In the genomic region with DNA sequence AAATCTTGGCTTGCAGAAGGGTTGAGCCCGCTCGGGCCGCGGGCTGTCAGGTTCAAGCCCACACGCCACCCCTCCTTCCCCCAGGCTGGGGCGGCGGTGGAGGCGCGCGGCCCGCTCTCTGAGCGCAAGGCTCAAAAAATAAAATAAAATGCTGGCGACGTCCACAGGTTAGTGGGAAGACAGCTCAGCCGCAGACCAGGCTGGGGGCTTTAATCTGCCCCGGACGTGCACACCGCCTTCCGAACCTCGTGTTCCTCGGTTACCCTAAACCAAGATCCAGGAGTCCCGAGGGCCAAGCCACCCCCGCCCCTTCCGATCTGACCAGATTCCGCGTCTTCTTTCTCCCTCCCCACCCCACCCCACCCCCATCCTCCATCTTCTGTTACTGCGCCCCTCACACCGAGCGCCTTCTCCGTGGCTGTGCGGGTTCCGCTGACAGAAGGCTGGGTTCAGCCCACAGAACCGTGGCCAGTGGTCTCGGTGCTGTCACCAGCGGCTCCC, we compare ENCODE assay signal across 7 mouse cellular contexts. TPM values are rescaled to one million over a fixed set of nuclear protein-coding genes. Genes with fewer than 3 reads are reported as not detected.
DNase-seq lines count a peak whose midpoint lies in the region; ATAC-seq and TF ChIP-seq lines count a peak whose summit lies in the region.

No protein-coding gene starts in this region.

- peak; percentile 72 for DNase-seq in lung, embryonic 14.5 days
- DNase-seq in lung, postnatal 14 days: no peak
- DNase-seq in layer of hippocampus, postnatal 36 days: peak; percentile 34 to 39
- DNase-seq in midbrain, embryonic 11.5 days (ENCODE audit: low spot score, missing footprints): peak; percentile 96

- no peak for TF ChIP-seq CTCF in lung, embryonic 14.5 days (IDR thresholded peaks at IDR 0.05; ENCODE audit: low read depth)

- H3K27me3 ChIP-seq in lung, embryonic 14.5 days (ENCODE audit: insufficient read depth, low read length): no peaks in the 10 kb centered on the region
- H3K27me3 ChIP-seq in heart, embryonic 13.5 days (replicated peaks): 0 out of 2 replicates have a peak, but pooled peaks cover 4% of the 10 kb centered on the region
- H3K27me3 ChIP-seq in midbrain, embryonic 11.5 days (ENCODE audit: control insufficient read depth, insufficient read depth, low read length): no peaks in the 10 kb centered on the region
- H3K27me3 ChIP-seq in stomach, embryonic 16.5 days (ENCODE audit: control insufficient read depth, insufficient read depth, low read length): no peaks in the 10 kb centered on the region

- peak overlapping the region; percentile 79 for H3K4me3 ChIP-seq in lung, embryonic 14.5 days (ENCODE audit: low read depth, low read length)
- H3K4me3 ChIP-seq in heart, embryonic 13.5 days: peak overlapping the region; percentile 66
- H3K4me3 ChIP-seq in midbrain, embryonic 11.5 days (ENCODE audit: low read depth, low read length): peak overlapping the region; percentile 97
- H3K4me3 ChIP-seq in stomach, embryonic 16.5 days (replicated peaks; ENCODE audit: low read length): peak overlapping the region; percentile 80

- no peaks in the 10 kb centered on the region for H3K4me1 ChIP-seq in lung, embryonic 14.5 days (ENCODE audit: insufficient read depth)
- H3K4me1 ChIP-seq in heart, embryonic 13.5 days: peaks cover 8% of the 10 kb centered on the region
- peaks cover 25% of the 10 kb centered on the region for H3K4me1 ChIP-seq in midbrain, embryonic 11.5 days (ENCODE audit: control insufficient read depth, insufficient read depth, low read length)
- 0 out of 2 replicates have a peak, but pooled peaks cover 2% of the 10 kb centered on the region for H3K4me1 ChIP-seq in stomach, embryonic 16.5 days (ENCODE audit: control insufficient read depth, insufficient read depth, low read length)

- no peaks in the 10 kb centered on the region for H3K36me3 ChIP-seq in lung, embryonic 14.5 days (ENCODE audit: insufficient read depth)
- H3K36me3 ChIP-seq in heart, embryonic 13.5 days: no peaks in the 10 kb centered on the region
- H3K36me3 ChIP-seq in midbrain, embryonic 11.5 days (ENCODE audit: control insufficient read depth, insufficient read depth, low read length): no peaks in the 10 kb centered on the region
- H3K36me3 ChIP-seq in stomach, embryonic 16.5 days (ENCODE audit: control insufficient read depth, insufficient read depth, low read length): no peaks in the 10 kb centered on the region

- peak overlapping the region; percentile 71 for H3K4me2 ChIP-seq in lung, embryonic 14.5 days
- peak overlapping the region; percentile 89 for H3K4me2 ChIP-seq in heart, embryonic 13.5 days
- peak overlapping the region; percentile 79 for H3K4me2 ChIP-seq in midbrain, embryonic 11.5 days
- H3K4me2 ChIP-seq in stomach, embryonic 16.5 days (ENCODE audit: low read depth, low read length): peak overlapping the region; percentile 86

- H3K9ac ChIP-seq in lung, embryonic 14.5 days: peak overlapping the region; percentile 89
- H3K9ac ChIP-seq in heart, embryonic 13.5 days: peak overlapping the region; percentile 81
- H3K9ac ChIP-seq in midbrain, embryonic 11.5 days (ENCODE audit: low read length): peak overlapping the region; percentile 99
- peak overlapping the region; percentile 84 for H3K9ac ChIP-seq in stomach, embryonic 16.5 days (ENCODE audit: low read length)

- WGBS in lung, embryonic 14.5 days: under 1% methylated on average over 35 of the region's 35 CpGs
- under 1% methylated on average over 33 of the region's 35 CpGs for WGBS in heart, embryonic 13.5 days
- WGBS in midbrain, embryonic 11.5 days: under 1% methylated on average over 35 of the region's 35 CpGs
- under 1% methylated on average over 35 of the region's 35 CpGs for WGBS in stomach, embryonic 16.5 days

- H3K9me3 ChIP-seq in lung, embryonic 14.5 days (ENCODE audit: low read depth, low read length): no peaks in the 10 kb centered on the region
- H3K9me3 ChIP-seq in heart, embryonic 13.5 days: no peaks in the 10 kb centered on the region
- H3K9me3 ChIP-seq in midbrain, embryonic 11.5 days (ENCODE audit: control insufficient read depth, low read length): no peaks in the 10 kb centered on the region
- H3K9me3 ChIP-seq in stomach, embryonic 16.5 days (replicated peaks; ENCODE audit: control insufficient read depth, low read length): no peaks in the 10 kb centered on the region

- ATAC-seq in lung, embryonic 14.5 days (ENCODE audit: insufficient read depth): peak; percentile 52
- ATAC-seq in common myeloid progenitor, adult 5-6 weeks (replicated peaks; ENCODE audit: low read depth, poor library complexity, severe bottlenecking): peak; percentile 23
- no peak for ATAC-seq in heart, embryonic 13.5 days (ENCODE audit: extremely low read depth, insufficient number of reproducible peaks, low FRiP score, low TSS enrichment)
- ATAC-seq in midbrain, embryonic 11.5 days (ENCODE audit: low FRiP score): peak; percentile 26
- peak; percentile 31 for ATAC-seq in stomach, embryonic 16.5 days (ENCODE audit: insufficient read depth, low FRiP score)

- H3K27ac ChIP-seq in lung, embryonic 14.5 days (ENCODE audit: low read depth): peak overlapping the region; percentile 92
- peak overlapping the region; percentile 73 for H3K27ac ChIP-seq in heart, embryonic 13.5 days (replicated peaks)
- peak overlapping the region; percentile 98 for H3K27ac ChIP-seq in midbrain, embryonic 11.5 days (ENCODE audit: low read depth, low read length)
- peak overlapping the region; percentile 82 for H3K27ac ChIP-seq in stomach, embryonic 16.5 days (ENCODE audit: low read length)

RNA-seq across cellular contexts. Expression of a gene that starts 0.8 kb away (rescaled TPM):
- 34.5 and 37.8 TPM in 2 replicates for polyA plus RNA-seq in lung, embryonic 14.5 days (2014; fragmentation: Nextera tagmentation; extraction: Ambion mirVana)
- 18.6 and 22.4 TPM in 2 replicates for total RNA-seq in common myeloid progenitor, adult 5-6 weeks (2017)
- 6.2 and 7.2 TPM in 2 replicates for polyA plus RNA-seq in heart, embryonic 13.5 days (2015; fragmentation: Nextera tagmentation; extraction: Ambion mirVana)
- total RNA-seq in layer of hippocampus, postnatal 36 days (2021): 100 to 1,000 TPM; 596 to 663 TPM
- 186 and 217 TPM in 2 replicates for polyA plus RNA-seq in midbrain, embryonic 11.5 days (2014; fragmentation: Nextera tagmentation; extraction: Ambion mirVana)
- polyA plus RNA-seq in stomach, embryonic 16.5 days (2015; fragmentation: Nextera tagmentation; extraction: Ambion mirVana): 12.3 and 15.8 TPM in 2 replicates
